Mouse (Mus musculus): Measurements from ENCODE around the gene Ubap1. TPM values are rescaled to one million over a fixed set of nuclear protein-coding genes. Genes with fewer than 3 reads are reported as not detected.

Gene Ubap1
- polyA plus RNA-seq, 1 experiment = 40.4 TPM

- Histone ChIP-seq H3K36me3 (ENCODE audit: control insufficient read depth, insufficient read depth, low read length) (no peaks in the 10 kb centered on the region), H3K4me3 (ENCODE audit: insufficient read depth, low read depth, low read length) (no peak overlapping the region), H3K27ac (ENCODE audit: insufficient read depth, low read depth, low read length) (no peak overlapping the region), H3K4me1 (ENCODE audit: control insufficient read depth, insufficient read depth, low read length) (no peaks in the 10 kb centered on the region), H3K27me3 (replicated peaks; ENCODE audit: control insufficient read depth, insufficient read depth, low read length) (no peaks in the 10 kb centered on the region)
- 80% methylated on average over 1 of the region's 1 CpGs for WGBS
- no peak for DNase-seq
- no peak for TF ChIP-seq POLR2A (IDR thresholded peaks at IDR 0.05; ENCODE audit: low read depth, low read length)
- TF ChIP-seq CTCF (conservative IDR thresholded peaks at IDR 0.05; ENCODE audit: insufficient read depth, insufficient read length, low read depth, low read length) = no peak
Measured at GRCm38 (mm10) chr4:41409341-41409740, 60.5 kb downstream of the Ubap1 start.

- no peak overlapping the region for H3K4me3 ChIP-seq (ENCODE audit: insufficient read depth, low read depth, low read length)
- no peak for DNase-seq
- H3K4me1 ChIP-seq (ENCODE audit: control insufficient read depth, insufficient read depth, low read length) = no peaks in the 10 kb centered on the region
- H3K27ac ChIP-seq (ENCODE audit: insufficient read depth, low read depth, low read length) = no peak overlapping the region
- no peaks in the 10 kb centered on the region for H3K36me3 ChIP-seq (ENCODE audit: control insufficient read depth, insufficient read depth, low read length)
- no peak for TF ChIP-seq POLR2A (IDR thresholded peaks at IDR 0.05; ENCODE audit: low read depth, low read length)
- TF ChIP-seq CTCF (conservative IDR thresholded peaks at IDR 0.05; ENCODE audit: insufficient read depth, insufficient read length, low read depth, low read length) = no peak
- no peaks in the 10 kb centered on the region for H3K27me3 ChIP-seq (replicated peaks; ENCODE audit: control insufficient read depth, insufficient read depth, low read length)
Measured at GRCm38 (mm10) chr4:41416966-41417365, 68.2 kb downstream of the Ubap1 start.

DNA sequence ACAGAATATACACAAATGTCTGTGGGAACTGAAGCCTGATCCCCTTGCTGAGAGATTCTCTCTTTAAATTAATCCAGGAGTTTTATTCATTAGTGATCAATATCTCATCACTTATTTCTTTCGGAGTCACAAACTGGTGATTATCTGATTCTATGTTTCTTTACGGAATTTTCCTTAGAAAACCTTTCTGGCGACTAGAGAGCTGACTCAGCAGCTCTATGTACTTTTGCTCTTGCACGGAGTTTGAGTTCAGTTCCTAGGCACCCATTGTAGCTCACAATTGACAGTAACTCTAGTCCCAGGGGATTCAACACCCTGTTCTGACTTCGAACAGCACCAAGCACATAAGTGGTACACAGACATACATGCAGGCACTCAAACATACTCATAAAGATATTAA lies 90.1 kb downstream of the Ubap1 start:
- no peak overlapping the region for H3K4me3 ChIP-seq (ENCODE audit: insufficient read depth, low read depth, low read length)
- WGBS = 80% methylated on average over 5 of the region's 5 CpGs
- no peaks in the 10 kb centered on the region for H3K36me3 ChIP-seq (ENCODE audit: control insufficient read depth, insufficient read depth, low read length)
- H3K27me3 ChIP-seq (replicated peaks; ENCODE audit: control insufficient read depth, insufficient read depth, low read length) = no peaks in the 10 kb centered on the region
- H3K27ac ChIP-seq (ENCODE audit: insufficient read depth, low read depth, low read length) = no peak overlapping the region
- no peaks in the 10 kb centered on the region for H3K4me1 ChIP-seq (ENCODE audit: control insufficient read depth, insufficient read depth, low read length)
- TF ChIP-seq POLR2A (IDR thresholded peaks at IDR 0.05; ENCODE audit: low read depth, low read length) = no peak
- TF ChIP-seq CTCF (conservative IDR thresholded peaks at IDR 0.05; ENCODE audit: insufficient read depth, insufficient read length, low read depth, low read length) = no peak
- no peak for DNase-seq

Other genes starting within 250 kb of the Ubap1 start
- gene Nol6, start 224.5 kb upstream of the Ubap1 start, polyA plus RNA-seq (2012; rRNA removed) = 29.0 and 29.3 TPM in 2 replicates
- 59.7 and 67.4 TPM in 2 replicates for gene Ube2r2, start 213.3 kb upstream of the Ubap1 start, polyA plus RNA-seq (2012; rRNA removed)
- gene Ubap2, start 73.9 kb upstream of the Ubap1 start, polyA plus RNA-seq (2012; rRNA removed) = 38.9 and 39.3 TPM in 2 replicates
- gene Dcaf12, start 34.1 kb upstream of the Ubap1 start, polyA plus RNA-seq (2012; rRNA removed) = 26.3 and 30.9 TPM in 2 replicates
- 0.44 and 0.67 TPM in 2 replicates for gene Kif24, start 115.9 kb downstream of the Ubap1 start, polyA plus RNA-seq (2012; rRNA removed)
- gene Nudt2, start 116.2 kb downstream of the Ubap1 start, polyA plus RNA-seq (2012; rRNA removed) = 28.1 and 34.9 TPM in 2 replicates
- 23.1 and 26.8 TPM in 2 replicates for gene AI464131, start 154.1 kb downstream of the Ubap1 start, polyA plus RNA-seq (2012; rRNA removed)
- gene 1110017D15Rik, start 168.3 kb downstream of the Ubap1 start, polyA plus RNA-seq (2012; rRNA removed) = 0.11 and 0.42 TPM in 2 replicates
- 16.4 and 18.4 TPM in 2 replicates for gene Fam219a, start 220.5 kb downstream of the Ubap1 start, polyA plus RNA-seq (2012; rRNA removed)
- 0.83 and 0.92 TPM in 2 replicates for gene Dnaic1, start 220.8 kb downstream of the Ubap1 start, polyA plus RNA-seq (2012; rRNA removed)